Mouse (Mus musculus): ENCODE results near the gene Zfp366. TPM values are rescaled to one million over a fixed set of nuclear protein-coding genes. Genes with fewer than 3 reads are reported as not detected.
A peak's percentile ranks its signal among the peaks of the same experiment; 100 is the strongest.

Gene Zfp366
- polyA plus RNA-seq, 1 experiment, result 4.3 TPM

- Histone ChIP-seq H3K4me1 (ENCODE audit: control insufficient read depth, insufficient read depth, low read length) (no peaks in the 10 kb centered on the region), H3K27ac (ENCODE audit: insufficient read depth, low read depth, low read length) (no peak overlapping the region), H3K27me3 (replicated peaks; ENCODE audit: control insufficient read depth, insufficient read depth, low read length) (no peaks in the 10 kb centered on the region), H3K36me3 (ENCODE audit: control insufficient read depth, insufficient read depth, low read length) (no peaks in the 10 kb centered on the region), H3K4me3 (ENCODE audit: insufficient read depth, low read depth, low read length) (no peak overlapping the region)
- no peak for DNase-seq
- 72% methylated on average over 8 of the region's 8 CpGs for WGBS
- TF ChIP-seq POLR2A (IDR thresholded peaks at IDR 0.05; ENCODE audit: low read depth, low read length) (no peak), CTCF (conservative IDR thresholded peaks at IDR 0.05; ENCODE audit: insufficient read depth, insufficient read length, low read depth, low read length) (no peak)
Observed at GRCm38 (mm10) chr13:99151121-99151520, 33.5 kb upstream of the Zfp366 start.

- H3K36me3 ChIP-seq (ENCODE audit: control insufficient read depth, insufficient read depth, low read length), result no peaks in the 10 kb centered on the region
- H3K4me1 ChIP-seq (ENCODE audit: control insufficient read depth, insufficient read depth, low read length), result no peaks in the 10 kb centered on the region
- no peak overlapping the region for H3K27ac ChIP-seq (ENCODE audit: insufficient read depth, low read depth, low read length)
- WGBS, result 17% methylated on average over 18 of the region's 18 CpGs
- no peak for DNase-seq
- no peaks in the 10 kb centered on the region for H3K27me3 ChIP-seq (replicated peaks; ENCODE audit: control insufficient read depth, insufficient read depth, low read length)
- no peak overlapping the region for H3K4me3 ChIP-seq (ENCODE audit: insufficient read depth, low read depth, low read length)
- TF ChIP-seq CTCF (conservative IDR thresholded peaks at IDR 0.05; ENCODE audit: insufficient read depth, insufficient read length, low read depth, low read length) (no peak; the same call in 1 of the 2 replicates), POLR2A (IDR thresholded peaks at IDR 0.05; ENCODE audit: low read depth, low read length) (no peak)
Observed at GRCm38 (mm10) chr13:99152305-99152930, 32.2 kb upstream of the Zfp366 start.

GRCm38 (mm10) chr13:99157709-99158108 lies 26.9 kb upstream of the Zfp366 start:
- Histone ChIP-seq H3K4me1 (ENCODE audit: control insufficient read depth, insufficient read depth, low read length) (no peaks in the 10 kb centered on the region), H3K27me3 (replicated peaks; ENCODE audit: control insufficient read depth, insufficient read depth, low read length) (no peaks in the 10 kb centered on the region), H3K27ac (ENCODE audit: insufficient read depth, low read depth, low read length) (no peak overlapping the region), H3K4me3 (ENCODE audit: insufficient read depth, low read depth, low read length) (no peak overlapping the region), H3K36me3 (ENCODE audit: control insufficient read depth, insufficient read depth, low read length) (no peaks in the 10 kb centered on the region)
- WGBS, result 72% methylated on average over 2 of the region's 2 CpGs
- no peak for TF ChIP-seq POLR2A (IDR thresholded peaks at IDR 0.05; ENCODE audit: low read depth, low read length)
- no peak for TF ChIP-seq CTCF (conservative IDR thresholded peaks at IDR 0.05; ENCODE audit: insufficient read depth, insufficient read length, low read depth, low read length)
- no peak for DNase-seq

GRCm38 (mm10) chr13:99158773-99159172 lies 25.9 kb upstream of the Zfp366 start:
- Histone ChIP-seq H3K4me1 (ENCODE audit: control insufficient read depth, insufficient read depth, low read length) (no peaks in the 10 kb centered on the region; the same call in 1 of the 2 replicates), H3K27ac (ENCODE audit: insufficient read depth, low read depth, low read length) (no peak overlapping the region), H3K4me3 (ENCODE audit: insufficient read depth, low read depth, low read length) (no peak overlapping the region), H3K36me3 (ENCODE audit: control insufficient read depth, insufficient read depth, low read length) (no peaks in the 10 kb centered on the region), H3K27me3 (replicated peaks; ENCODE audit: control insufficient read depth, insufficient read depth, low read length) (no peaks in the 10 kb centered on the region)
- 90% methylated on average over 3 of the region's 3 CpGs for WGBS
- no peak for DNase-seq
- TF ChIP-seq POLR2A (IDR thresholded peaks at IDR 0.05; ENCODE audit: low read depth, low read length), result no peak
- no peak for TF ChIP-seq CTCF (conservative IDR thresholded peaks at IDR 0.05; ENCODE audit: insufficient read depth, insufficient read length, low read depth, low read length)

- Histone ChIP-seq H3K27me3 (replicated peaks; ENCODE audit: control insufficient read depth, insufficient read depth, low read length) (no peaks in the 10 kb centered on the region), H3K27ac (ENCODE audit: insufficient read depth, low read depth, low read length) (no peak overlapping the region), H3K36me3 (ENCODE audit: control insufficient read depth, insufficient read depth, low read length) (no peaks in the 10 kb centered on the region), H3K4me3 (ENCODE audit: insufficient read depth, low read depth, low read length) (no peak overlapping the region), H3K4me1 (ENCODE audit: control insufficient read depth, insufficient read depth, low read length) (no peaks in the 10 kb centered on the region; the same call in 1 of the 2 replicates)
- TF ChIP-seq CTCF (conservative IDR thresholded peaks at IDR 0.05; ENCODE audit: insufficient read depth, insufficient read length, low read depth, low read length) (no peak), POLR2A (IDR thresholded peaks at IDR 0.05; ENCODE audit: low read depth, low read length) (no peak)
- whole genome bisulfite sequencing, result 33% methylated on average over 4 of the region's 4 CpGs
- peak; percentile 47 for DNase-seq
Observed at GRCm38 (mm10) chr13:99163071-99163470, 21.6 kb upstream of the Zfp366 start.

GRCm38 (mm10) chr13:99163521-99164359 lies 20.9 kb upstream of the Zfp366 start:
- 42% methylated on average over 10 of the region's 10 CpGs for WGBS
- H3K4me1 ChIP-seq (ENCODE audit: control insufficient read depth, insufficient read depth, low read length), result no peaks in the 10 kb centered on the region; the same call in 1 of the 2 replicates
- no peak overlapping the region for H3K4me3 ChIP-seq (ENCODE audit: insufficient read depth, low read depth, low read length)
- no peak for DNase-seq
- TF ChIP-seq CTCF (conservative IDR thresholded peaks at IDR 0.05; ENCODE audit: insufficient read depth, insufficient read length, low read depth, low read length), result no peak
- no peak for TF ChIP-seq POLR2A (IDR thresholded peaks at IDR 0.05; ENCODE audit: low read depth, low read length)
- no peak overlapping the region for H3K27ac ChIP-seq (ENCODE audit: insufficient read depth, low read depth, low read length)
- no peaks in the 10 kb centered on the region for H3K36me3 ChIP-seq (ENCODE audit: control insufficient read depth, insufficient read depth, low read length)
- H3K27me3 ChIP-seq (replicated peaks; ENCODE audit: control insufficient read depth, insufficient read depth, low read length), result no peaks in the 10 kb centered on the region

- TF ChIP-seq POLR2A (IDR thresholded peaks at IDR 0.05; ENCODE audit: low read depth, low read length), result no peak
- TF ChIP-seq CTCF (conservative IDR thresholded peaks at IDR 0.05; ENCODE audit: insufficient read depth, insufficient read length, low read depth, low read length), result no peak
- no peaks in the 10 kb centered on the region for H3K36me3 ChIP-seq (ENCODE audit: control insufficient read depth, insufficient read depth, low read length)
- DNase-seq, result no peak
- no peak overlapping the region for H3K4me3 ChIP-seq (ENCODE audit: insufficient read depth, low read depth, low read length)
- 72% methylated on average over 2 of the region's 2 CpGs for WGBS
- H3K4me1 ChIP-seq (ENCODE audit: control insufficient read depth, insufficient read depth, low read length), result no peaks in the 10 kb centered on the region; the same call in 1 of the 2 replicates
- no peak overlapping the region for H3K27ac ChIP-seq (ENCODE audit: insufficient read depth, low read depth, low read length)
- H3K27me3 ChIP-seq (replicated peaks; ENCODE audit: control insufficient read depth, insufficient read depth, low read length), result no peaks in the 10 kb centered on the region
Observed at GRCm38 (mm10) chr13:99164360-99164759, 20.3 kb upstream of the Zfp366 start.

Measured in kidney, adult 2 months (tissue).